ENCODE assay signal across 12 mouse cellular contexts in the genomic region with DNA sequence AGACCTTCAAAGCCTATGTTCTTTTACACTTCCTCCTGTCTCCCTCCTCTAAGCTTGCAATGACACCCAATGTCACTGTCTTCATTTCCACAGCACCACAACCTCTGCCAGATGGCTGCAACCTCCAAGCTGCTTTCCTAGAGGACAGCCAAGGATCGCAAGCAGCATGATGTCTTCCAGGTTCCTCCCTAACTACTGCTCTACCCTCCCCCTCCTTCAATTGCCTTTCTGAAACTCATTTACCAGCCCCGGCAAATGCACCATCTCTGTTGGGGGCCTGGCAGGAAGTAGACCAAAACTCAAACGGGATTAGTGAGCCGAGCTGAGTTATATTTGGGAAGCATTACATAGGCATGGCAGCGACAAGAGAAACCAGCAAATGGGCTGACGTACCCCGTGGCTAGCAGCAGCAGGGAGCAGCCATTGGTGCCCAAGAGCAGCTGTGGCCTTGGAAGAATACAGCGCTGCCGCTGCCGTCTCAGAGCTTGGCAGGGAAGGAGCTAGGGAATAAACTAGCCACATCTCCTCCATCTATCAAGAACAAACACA.
DNase-seq lines count a peak whose midpoint lies in the region; ATAC-seq and TF ChIP-seq lines count a peak whose summit lies in the region.
"Had no signal": no experiment of that assay in that cellular context is flagged by ENCODE, and none has a peak within 500 bp of the region (broad histone marks: within the 10 kb centered on the region; RNA-seq: fewer than 3 reads in every experiment).

No protein-coding gene starts in this region.

- no peaks in the 10 kb centered on the region for H3K27me3 ChIP-seq in hindbrain, embryonic 16.5 days (replicated peaks; ENCODE audit: control insufficient read depth, insufficient read depth, low read length)
- H3K27me3 ChIP-seq in lung, postnatal 0 days (replicated peaks; ENCODE audit: insufficient read depth, low read length): no peaks in the 10 kb centered on the region
- H3K27me3 ChIP-seq: embryonic facial prominence, embryonic 12.5 days; lung, embryonic 15.5 days had no signal

- peaks cover 4% of the 10 kb centered on the region; the same call in 1 of the 2 replicates for H3K4me1 ChIP-seq in hindbrain, embryonic 16.5 days (ENCODE audit: control insufficient read depth, insufficient read depth, low read depth, low read length)
- no peaks in the 10 kb centered on the region for H3K4me1 ChIP-seq in lung, postnatal 0 days (ENCODE audit: insufficient read depth, low read depth, low read length)
- H3K4me1 ChIP-seq: embryonic facial prominence, embryonic 12.5 days; lung, embryonic 15.5 days had no signal

- H3K9me3 ChIP-seq in hindbrain, embryonic 16.5 days (ENCODE audit: control insufficient read depth, low read length): no peaks in the 10 kb centered on the region
- H3K9me3 ChIP-seq in lung, postnatal 0 days (ENCODE audit: low read length): no peaks in the 10 kb centered on the region
- H3K9me3 ChIP-seq: embryonic facial prominence, embryonic 12.5 days; lung, embryonic 15.5 days had no signal

- 30% methylated on average over 10 of the region's 10 CpGs for WGBS in hindbrain, embryonic 16.5 days
- WGBS in lung, postnatal 0 days: 36% methylated on average over 10 of the region's 10 CpGs

- TF ChIP-seq EP300 in lung, postnatal 0 days (IDR thresholded peaks at IDR 0.05): no peak

- no peaks in the 10 kb centered on the region for H3K36me3 ChIP-seq in hindbrain, embryonic 16.5 days (ENCODE audit: control insufficient read depth, insufficient read depth, low read length)
- H3K36me3 ChIP-seq in lung, postnatal 0 days (ENCODE audit: insufficient read depth, low read length): no peaks in the 10 kb centered on the region
- H3K36me3 ChIP-seq: embryonic facial prominence, embryonic 12.5 days; lung, embryonic 15.5 days had no signal

- no peak overlapping the region for H3K9ac ChIP-seq in hindbrain, embryonic 16.5 days (ENCODE audit: low read depth, low read length)
- H3K9ac ChIP-seq in lung, postnatal 0 days (replicated peaks; ENCODE audit: low read depth): no peak overlapping the region
- H3K9ac ChIP-seq: embryonic facial prominence, embryonic 12.5 days; forebrain, postnatal 0 days; lung, embryonic 15.5 days had no signal

- no peak overlapping the region for H3K4me3 ChIP-seq in hindbrain, embryonic 16.5 days (ENCODE audit: low read length)
- H3K4me3 ChIP-seq in lung, postnatal 0 days (ENCODE audit: low read depth, low read length): no peak overlapping the region
- H3K4me3 ChIP-seq: embryonic facial prominence, embryonic 12.5 days; lung, embryonic 15.5 days had no signal

- no peak overlapping the region for H3K4me2 ChIP-seq in hindbrain, embryonic 16.5 days (ENCODE audit: low read length)
- no peak overlapping the region for H3K4me2 ChIP-seq in lung, postnatal 0 days (replicated peaks; ENCODE audit: low read depth, low read length)
- H3K4me2 ChIP-seq: embryonic facial prominence, embryonic 12.5 days; lung, embryonic 15.5 days had no signal

- DNase-seq in frontal cortex, postnatal 25 days (ENCODE audit: low spot score in 2 of 2): no peak
- DNase-seq in layer of hippocampus, postnatal 10 days (ENCODE audit: low spot score in 2 of 2): peak; percentile 7 to 22
- no peak for DNase-seq in layer of hippocampus, adult 9-10 months (ENCODE audit: low spot score)
- DNase-seq in R1 (ENCODE audit: low read depth, low spot score): peak; percentile 40
- no peak for DNase-seq in embryo, embryonic 9.5 days (ENCODE audit: extremely low spot score)
- no peak for DNase-seq in lung, postnatal 0 days (ENCODE audit: low spot score)
- DNase-seq: forebrain, postnatal 0 days had no signal

- H3K27ac ChIP-seq in hindbrain, embryonic 16.5 days (ENCODE audit: low read depth, low read length): no peak overlapping the region
- no peak overlapping the region for H3K27ac ChIP-seq in lung, postnatal 0 days (ENCODE audit: low read length)
- H3K27ac ChIP-seq: embryonic facial prominence, embryonic 12.5 days; kidney, postnatal 0 days; lung, embryonic 15.5 days had no signal

- TF ChIP-seq CTCF in lung, postnatal 0 days (IDR thresholded peaks at IDR 0.05): no peak

- peak; percentile 47 for ATAC-seq in frontal cortex, adult (ENCODE audit: low TSS enrichment)
- ATAC-seq in hindbrain, embryonic 16.5 days: peak; percentile 52
- no peak for ATAC-seq in lung, postnatal 0 days
- ATAC-seq: forebrain, postnatal 0 days had no signal

Comparison
In these comparisons a context has a peak if more than half of its experiments do, and no peak if none do; other contexts are left out.
1. DNase-seq: peak in layer of hippocampus, postnatal 10 days (2 of 2) and R1 (single experiment); none in frontal cortex, postnatal 25 days (0 of 2), layer of hippocampus, adult 9-10 months (single experiment), embryo, embryonic 9.5 days (single experiment) and lung, postnatal 0 days (single experiment).